Mouse (Mus musculus) bone marrow, adult 2 months (tissue): ENCODE measurements around the gene Lsamp.

Experiments used
- CTCF ChIP-seq: fragments of 200-500 bp; IDR thresholded peaks from 2 replicates; pipeline ENCODE4 v1.5.1; 2011; ENCODE audit warnings: low read length, control low read depth; ENCODE audit not compliant: control insufficient read depth, insufficient read depth
- POLR2A ChIP-seq: fragments of 200-500 bp; IDR thresholded peaks from 2 replicates; pipeline ENCODE4 v1.6.1; 2011; ENCODE audit warnings: low read depth, mild to moderate bottlenecking, control low read depth, low read length, borderline replicate concordance; ENCODE audit not compliant: control insufficient read depth

- TF ChIP-seq CTCF (no peak), POLR2A (no peak)
Observed at GRCm38 (mm10) chr16:41041686-41042085, 1057.5 kb downstream of the Lsamp start.
